Mouse (Mus musculus): ENCODE data around the gene Trim65. TPM values are rescaled to one million over a fixed set of nuclear protein-coding genes. Genes with fewer than 3 reads are reported as not detected.

Trim65 gene
- polyA plus RNA-seq, 1 experiment, result 2.9 TPM

DNA sequence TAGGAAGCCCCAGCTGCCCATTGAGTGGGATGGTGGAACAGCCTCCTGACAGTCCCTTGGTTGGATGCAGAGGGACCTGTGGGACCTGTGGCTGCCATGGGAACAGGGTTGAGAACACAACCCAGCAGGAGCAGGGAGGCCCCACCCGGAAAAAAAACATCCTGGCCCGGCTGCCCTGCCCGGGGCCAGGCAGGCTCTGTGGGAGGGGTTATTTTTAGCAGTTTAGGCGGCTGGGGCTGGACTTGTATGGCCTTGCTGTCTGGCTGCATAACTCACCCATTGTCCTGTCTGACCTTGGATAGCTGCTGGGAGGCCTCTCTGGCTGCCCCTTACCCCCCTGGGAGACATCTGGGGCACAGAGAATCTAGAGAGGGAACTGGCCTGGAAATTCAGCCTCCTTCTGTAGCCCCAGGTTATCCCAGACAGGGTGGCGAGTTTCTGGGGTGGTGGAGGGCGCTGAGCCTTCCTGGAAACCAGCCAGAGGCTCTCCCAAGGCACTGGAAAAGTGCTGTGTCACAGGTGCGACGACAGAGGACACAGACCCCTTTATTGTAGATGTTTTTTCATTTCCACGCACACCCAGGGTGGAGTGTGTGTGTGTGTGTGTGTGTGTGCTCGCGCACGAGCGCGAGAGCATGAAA, 26.8 kb downstream of the Trim65 start:
- Histone ChIP-seq H3K4me3 (ENCODE audit: insufficient read depth, low read length) (no peak overlapping the region), H3K27ac (ENCODE audit: insufficient read depth, low read length) (peak overlapping the region; percentile 29), H3K4me1 (ENCODE audit: control insufficient read depth, insufficient read depth, low read length) (peaks cover 11% of the 10 kb centered on the region)
- TF ChIP-seq POLR2A (IDR thresholded peaks at IDR 0.05; ENCODE audit: low read depth, low read length), result no peak
- TF ChIP-seq CTCF (IDR thresholded peaks at IDR 0.05; ENCODE audit: borderline replicate concordance, insufficient read depth, low read length), result no peak

DNA sequence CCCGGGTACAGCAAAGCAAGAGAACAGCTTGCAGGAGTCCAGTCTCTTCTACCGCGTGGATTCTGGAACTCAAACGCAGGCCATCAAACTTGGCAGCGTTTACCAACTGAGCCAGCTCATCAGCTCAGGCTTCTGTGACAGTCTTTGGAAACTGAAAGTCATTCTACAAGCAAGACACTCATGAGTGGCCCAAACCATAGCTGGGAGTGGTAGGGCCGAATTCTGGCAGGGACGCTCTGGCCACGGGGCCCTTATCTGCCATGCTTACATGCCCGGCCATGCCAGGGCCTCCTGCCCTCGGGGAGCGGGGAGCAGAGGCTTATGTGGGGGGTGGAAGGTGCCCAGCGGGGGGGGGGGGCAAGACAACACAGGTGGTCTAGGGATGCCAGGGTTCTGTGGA, 27.4 kb downstream of the Trim65 start:
- TF ChIP-seq POLR2A (IDR thresholded peaks at IDR 0.05; ENCODE audit: low read depth, low read length) (no peak), CTCF (IDR thresholded peaks at IDR 0.05; ENCODE audit: borderline replicate concordance, insufficient read depth, low read length) (no peak)
- H3K4me3 ChIP-seq (ENCODE audit: insufficient read depth, low read length), result no peak overlapping the region
- H3K27ac ChIP-seq (ENCODE audit: insufficient read depth, low read length), result peak overlapping the region; percentile 4; the same call in 1 of the 2 replicates
- H3K4me1 ChIP-seq (ENCODE audit: control insufficient read depth, insufficient read depth, low read length), result peaks cover 11% of the 10 kb centered on the region

DNA sequence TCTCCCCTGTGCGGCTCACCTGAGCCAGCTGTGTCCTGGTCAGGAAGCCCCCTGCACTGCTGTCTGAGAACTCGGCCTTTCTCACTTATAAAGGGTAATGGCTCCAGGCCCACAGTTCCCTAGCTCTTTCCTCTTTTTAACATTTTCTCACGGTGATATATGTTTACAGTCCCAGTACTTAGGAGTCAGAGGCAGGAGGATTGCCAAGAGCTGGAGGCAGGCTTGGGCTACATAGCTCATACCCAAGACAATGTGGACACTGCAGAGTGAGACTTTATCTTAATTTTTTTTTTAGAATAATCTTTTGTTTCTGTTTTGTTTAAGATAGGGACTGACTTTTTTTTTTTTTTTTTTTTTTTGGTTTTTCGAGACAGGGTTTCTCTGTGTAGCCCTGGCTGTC, 28.5 kb downstream of the Trim65 start:
- no peak overlapping the region for H3K4me3 ChIP-seq (ENCODE audit: insufficient read depth, low read length)
- TF ChIP-seq CTCF (IDR thresholded peaks at IDR 0.05; ENCODE audit: borderline replicate concordance, insufficient read depth, low read length), result no peak
- no peak for TF ChIP-seq POLR2A (IDR thresholded peaks at IDR 0.05; ENCODE audit: low read depth, low read length)
- H3K27ac ChIP-seq (ENCODE audit: insufficient read depth, low read length), result peak overlapping the region; percentile 10; the same call in 1 of the 2 replicates
- H3K4me1 ChIP-seq (ENCODE audit: control insufficient read depth, insufficient read depth, low read length), result peaks cover 6% of the 10 kb centered on the region; the same call in 1 of the 2 replicates

DNA sequence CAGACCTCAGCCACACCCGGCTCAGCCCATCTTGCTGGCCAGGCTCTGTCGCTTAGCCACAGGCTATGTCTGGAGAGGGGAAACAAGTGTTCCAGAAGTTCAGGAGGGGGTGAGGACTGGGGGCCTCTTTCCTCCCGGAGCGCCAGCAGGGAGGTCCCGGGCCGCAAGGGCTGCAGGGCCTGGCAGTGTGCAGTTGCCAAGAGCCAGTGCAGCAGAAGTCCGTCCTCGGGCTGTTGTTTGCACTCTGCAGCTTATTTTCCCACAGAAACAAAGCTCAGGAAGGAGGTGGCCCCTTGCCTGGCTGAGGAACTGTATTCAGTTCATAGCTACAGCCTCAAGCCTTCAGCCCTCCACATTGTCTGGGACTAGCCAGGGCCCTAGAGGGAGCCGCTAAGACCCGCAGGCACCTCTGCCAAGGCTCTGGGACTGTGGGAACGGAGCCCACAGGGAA, 29.0 kb downstream of the Trim65 start:
- Histone ChIP-seq H3K4me1 (ENCODE audit: control insufficient read depth, insufficient read depth, low read length) (peaks cover 6% of the 10 kb centered on the region; the same call in 1 of the 2 replicates), H3K27ac (ENCODE audit: insufficient read depth, low read length) (peak overlapping the region; percentile 10; the same call in 1 of the 2 replicates), H3K4me3 (ENCODE audit: insufficient read depth, low read length) (no peak overlapping the region)
- TF ChIP-seq CTCF (IDR thresholded peaks at IDR 0.05; ENCODE audit: borderline replicate concordance, insufficient read depth, low read length) (no peak), POLR2A (IDR thresholded peaks at IDR 0.05; ENCODE audit: low read depth, low read length) (no peak)

DNA sequence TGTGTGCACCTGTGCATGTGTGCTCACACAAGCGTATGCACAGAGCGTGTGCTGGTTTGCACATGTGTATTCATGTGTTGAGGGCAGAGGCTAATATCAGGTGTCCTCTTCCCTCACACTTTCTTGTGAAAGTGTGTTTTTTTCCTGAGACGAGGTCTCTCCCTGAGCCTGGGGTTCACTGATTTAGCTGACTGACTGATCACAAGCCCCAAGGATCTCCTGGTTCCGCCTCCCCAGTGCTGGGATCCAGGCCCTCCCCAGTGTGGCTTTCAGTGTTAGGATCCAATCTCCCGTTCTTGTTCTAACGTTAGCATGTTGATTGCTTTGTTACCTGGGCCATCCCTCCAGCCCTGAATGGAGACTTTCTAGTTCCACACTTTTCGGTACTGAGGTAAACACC, 30.1 kb downstream of the Trim65 start:
- Histone ChIP-seq H3K4me3 (ENCODE audit: insufficient read depth, low read length) (no peak overlapping the region), H3K4me1 (ENCODE audit: control insufficient read depth, insufficient read depth, low read length) (peaks cover 6% of the 10 kb centered on the region; the same call in 1 of the 2 replicates), H3K27ac (ENCODE audit: insufficient read depth, low read length) (no peak overlapping the region)
- no peak for TF ChIP-seq CTCF (IDR thresholded peaks at IDR 0.05; ENCODE audit: borderline replicate concordance, insufficient read depth, low read length)
- TF ChIP-seq POLR2A (IDR thresholded peaks at IDR 0.05; ENCODE audit: low read depth, low read length), result no peak

DNA sequence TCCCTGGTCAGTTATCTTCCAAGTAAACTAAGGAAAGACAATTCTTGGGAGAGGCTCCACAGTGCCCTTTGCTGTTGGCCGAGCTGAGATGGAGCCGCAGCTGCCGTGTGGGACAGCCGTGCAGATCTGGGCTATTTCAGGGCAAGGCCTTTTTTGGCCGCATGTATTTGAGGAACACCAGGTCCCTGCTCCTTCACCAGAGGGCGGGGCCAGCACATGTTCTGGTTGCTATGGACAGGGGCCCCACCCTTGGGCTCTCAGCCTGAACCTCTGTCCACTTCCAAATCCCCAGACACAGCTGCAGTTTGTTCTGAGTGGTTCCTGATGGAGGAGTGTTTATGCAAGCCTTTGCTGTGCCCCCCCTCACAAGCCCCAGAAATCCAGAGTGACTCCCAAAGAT, 30.5 kb downstream of the Trim65 start:
- TF ChIP-seq CTCF (IDR thresholded peaks at IDR 0.05; ENCODE audit: borderline replicate concordance, insufficient read depth, low read length) (no peak), POLR2A (IDR thresholded peaks at IDR 0.05; ENCODE audit: low read depth, low read length) (no peak)

DNA sequence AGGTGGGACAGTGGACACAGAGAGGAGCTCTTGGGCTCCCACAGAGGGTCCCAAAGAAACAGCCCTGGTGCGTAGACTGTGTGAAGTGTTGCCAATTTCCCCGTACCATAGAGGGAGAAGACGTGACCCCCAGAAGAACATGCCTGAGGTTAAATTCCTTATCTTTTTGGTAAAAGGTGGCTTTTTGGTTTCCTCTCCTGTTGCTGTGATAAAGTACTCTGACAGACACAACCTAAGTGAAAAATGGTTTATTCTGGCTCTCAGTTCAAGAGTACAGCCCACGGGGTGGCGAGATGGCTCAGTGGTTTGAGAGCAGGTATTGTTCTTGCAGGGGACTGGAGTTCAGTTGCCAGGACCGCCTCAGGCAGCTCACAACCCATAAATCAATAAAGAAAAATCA, 31.5 kb downstream of the Trim65 start:
- TF ChIP-seq POLR2A (IDR thresholded peaks at IDR 0.05; ENCODE audit: low read depth, low read length) (no peak), CTCF (IDR thresholded peaks at IDR 0.05; ENCODE audit: borderline replicate concordance, insufficient read depth, low read length) (no peak)
- Histone ChIP-seq H3K27ac (ENCODE audit: insufficient read depth, low read length) (no peak overlapping the region), H3K4me1 (ENCODE audit: control insufficient read depth, insufficient read depth, low read length) (peaks cover 4% of the 10 kb centered on the region; the same call in 1 of the 2 replicates), H3K4me3 (ENCODE audit: insufficient read depth, low read length) (no peak overlapping the region)

More for the DNA sequence above, 30.5 kb downstream of the Trim65 start:
- peaks cover 6% of the 10 kb centered on the region; the same call in 1 of the 2 replicates for H3K4me1 ChIP-seq (ENCODE audit: control insufficient read depth, insufficient read depth, low read length)
- H3K4me3 ChIP-seq (ENCODE audit: insufficient read depth, low read length), result no peak overlapping the region
- H3K27ac ChIP-seq (ENCODE audit: insufficient read depth, low read length), result no peak overlapping the region

DNA sequence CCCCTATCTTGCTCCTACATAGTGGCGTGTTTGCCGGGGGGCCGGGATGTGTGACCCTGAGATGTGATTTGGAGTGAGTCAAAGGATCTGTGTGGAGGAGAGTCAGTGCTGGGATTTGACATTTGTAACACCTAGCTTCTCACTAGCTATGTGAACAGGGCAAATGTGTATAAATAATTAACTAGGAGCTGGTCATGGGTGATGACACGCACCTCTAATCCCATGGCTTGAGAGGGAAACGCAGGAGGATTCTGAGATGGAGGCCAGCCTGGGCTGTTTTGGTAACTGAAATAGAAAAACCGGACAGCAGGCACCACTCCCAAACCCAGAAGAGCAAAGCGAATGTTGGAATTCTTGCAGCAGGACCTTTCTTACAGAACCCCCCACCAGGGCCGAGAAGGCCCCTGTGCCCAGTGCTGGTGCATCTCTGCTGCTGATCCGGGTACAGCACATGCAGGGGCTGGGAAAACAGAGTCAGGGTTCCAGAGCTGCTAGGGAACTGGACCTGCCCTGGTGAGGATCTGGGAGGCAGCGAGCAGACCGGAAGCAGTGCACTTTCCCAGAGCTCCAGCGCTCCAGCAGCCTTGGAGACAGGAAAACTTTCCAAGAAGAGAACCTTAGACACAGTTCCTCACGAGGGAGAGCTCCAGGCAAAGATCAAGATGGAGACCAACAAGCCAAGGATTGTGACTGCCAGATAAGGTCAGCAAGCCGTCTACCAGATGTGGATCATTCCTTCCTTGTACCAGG, 32.0 kb downstream of the Trim65 start:
- Histone ChIP-seq H3K4me1 (ENCODE audit: control insufficient read depth, insufficient read depth, low read length) (no peaks in the 10 kb centered on the region; the same call in 1 of the 2 replicates), H3K4me3 (ENCODE audit: insufficient read depth, low read length) (no peak overlapping the region), H3K27ac (ENCODE audit: insufficient read depth, low read length) (no peak overlapping the region)
- TF ChIP-seq CTCF (IDR thresholded peaks at IDR 0.05; ENCODE audit: borderline replicate concordance, insufficient read depth, low read length) (no peak), POLR2A (IDR thresholded peaks at IDR 0.05; ENCODE audit: low read depth, low read length) (no peak)

DNA sequence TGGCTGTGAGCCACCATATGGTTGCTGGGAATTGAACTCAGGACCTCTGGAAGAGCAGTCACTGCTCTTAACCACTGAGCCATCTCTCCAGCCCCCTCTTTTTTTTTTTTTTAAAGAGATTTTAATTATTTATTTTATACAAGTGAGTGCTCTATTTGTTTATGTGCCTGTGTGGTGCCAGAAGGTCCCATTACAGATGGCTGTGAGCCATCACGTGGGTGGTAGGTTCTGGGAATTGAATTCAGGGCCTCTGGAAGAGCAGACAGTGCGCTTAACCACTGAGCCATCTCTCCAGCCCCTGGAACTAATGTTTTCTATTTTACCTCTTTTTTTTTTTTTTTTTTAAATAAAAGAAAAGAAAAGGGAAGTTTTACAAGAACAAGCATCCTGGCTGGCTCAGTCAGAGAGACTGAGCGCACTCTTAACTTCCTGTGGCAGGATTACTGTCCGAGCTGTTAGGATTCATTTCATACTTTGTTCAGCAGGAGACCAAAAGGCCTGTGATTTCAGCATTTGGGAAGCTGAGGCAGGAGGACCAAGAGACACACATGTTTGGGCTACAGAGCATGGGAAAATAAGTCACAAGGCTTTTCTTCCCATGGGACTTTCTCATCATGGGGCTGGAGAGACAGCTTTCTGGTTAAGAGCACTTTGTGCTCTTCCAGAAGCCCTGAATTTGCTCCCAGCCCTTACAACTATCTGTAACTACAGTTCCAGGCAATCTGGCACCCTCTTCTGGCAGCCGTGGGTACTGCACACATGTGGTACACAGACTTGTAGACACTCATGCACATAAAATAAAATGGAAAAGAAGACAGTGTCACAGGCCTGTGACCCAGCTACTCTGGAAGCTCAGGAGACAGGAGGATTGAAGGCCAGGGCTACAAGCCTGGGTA, 34.5 kb downstream of the Trim65 start:
- no peak overlapping the region for H3K4me3 ChIP-seq (ENCODE audit: insufficient read depth, low read length)
- no peak for TF ChIP-seq POLR2A (IDR thresholded peaks at IDR 0.05; ENCODE audit: low read depth, low read length)
- peak; percentile 22; the same call in 1 of the 2 replicates for TF ChIP-seq CTCF (IDR thresholded peaks at IDR 0.05; ENCODE audit: borderline replicate concordance, insufficient read depth, low read length)
- no peaks in the 10 kb centered on the region for H3K4me1 ChIP-seq (ENCODE audit: control insufficient read depth, insufficient read depth, low read length)
- H3K27ac ChIP-seq (ENCODE audit: insufficient read depth, low read length), result no peak overlapping the region
